Mouse (Mus musculus) embryo, embryonic 9.5 days (tissue): ENCODE measurements around the gene Megf9.

Source experiments
- DNase-seq: peaks from one replicate; pipeline ENCODE4 v3.0.0-alpha.2; 2017; ENCODE audit errors: extremely low spot score

Megf9 gene

DNA sequence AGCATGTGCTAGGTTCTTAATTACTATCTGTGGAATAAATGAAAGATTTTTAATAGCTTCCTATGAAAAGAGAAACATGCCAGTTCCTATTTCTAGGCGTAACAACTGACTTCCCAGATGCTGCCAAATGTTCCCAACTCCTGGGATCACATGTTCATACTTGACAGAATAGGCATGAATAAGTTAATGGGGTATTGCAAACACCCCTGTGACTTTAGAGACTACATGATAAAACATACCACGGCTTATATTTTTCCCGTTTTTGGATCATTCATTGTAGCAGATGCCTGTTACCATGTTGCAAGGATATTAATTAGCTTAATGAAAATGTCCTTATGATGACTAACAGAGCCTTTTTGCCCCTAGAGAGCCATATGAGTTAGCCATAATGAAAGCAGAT, 88.0 kb downstream of the Megf9 start:
- DNase-seq, result no peak

DNA sequence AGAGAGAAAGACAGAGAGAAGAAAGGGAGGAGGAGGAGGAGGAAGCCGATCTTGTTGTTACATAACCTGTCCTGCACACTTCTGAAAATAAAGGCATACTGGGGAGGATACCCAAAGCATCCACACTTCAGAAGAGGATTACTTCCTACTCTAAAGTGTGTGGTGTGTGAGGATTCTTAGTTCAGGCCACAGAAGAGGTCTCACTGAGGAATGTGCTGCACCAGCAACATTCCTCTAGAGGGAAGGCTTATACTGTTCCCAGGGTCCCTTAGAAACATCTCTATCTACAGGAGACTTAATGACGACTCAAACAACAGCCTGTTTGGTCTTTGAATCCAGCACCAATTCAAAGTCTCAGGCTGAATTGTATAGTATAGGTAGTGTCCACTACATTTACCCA, 114.6 kb downstream of the Megf9 start:
- no peak for DNase-seq

DNA sequence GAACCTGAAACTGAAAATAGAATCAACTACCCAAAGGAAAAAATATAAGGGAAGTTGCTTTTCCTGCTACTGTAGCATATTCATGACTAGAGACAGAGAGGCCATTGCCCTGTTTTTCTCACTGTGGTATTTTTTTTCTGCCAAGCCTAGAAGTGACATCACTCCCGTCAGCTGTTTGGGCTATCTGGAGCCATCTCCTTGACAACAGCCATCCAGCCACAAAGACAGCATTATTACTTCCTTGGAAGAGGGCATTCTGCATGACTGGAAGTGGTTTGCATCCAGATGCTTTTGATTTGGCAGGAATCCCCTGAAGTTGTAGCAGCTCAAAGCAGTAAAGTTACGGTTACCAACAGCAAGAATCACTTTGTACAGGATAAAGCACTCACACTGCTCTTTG, 122.7 kb downstream of the Megf9 start:
- DNase-seq, result peak; percentile 36

DNA sequence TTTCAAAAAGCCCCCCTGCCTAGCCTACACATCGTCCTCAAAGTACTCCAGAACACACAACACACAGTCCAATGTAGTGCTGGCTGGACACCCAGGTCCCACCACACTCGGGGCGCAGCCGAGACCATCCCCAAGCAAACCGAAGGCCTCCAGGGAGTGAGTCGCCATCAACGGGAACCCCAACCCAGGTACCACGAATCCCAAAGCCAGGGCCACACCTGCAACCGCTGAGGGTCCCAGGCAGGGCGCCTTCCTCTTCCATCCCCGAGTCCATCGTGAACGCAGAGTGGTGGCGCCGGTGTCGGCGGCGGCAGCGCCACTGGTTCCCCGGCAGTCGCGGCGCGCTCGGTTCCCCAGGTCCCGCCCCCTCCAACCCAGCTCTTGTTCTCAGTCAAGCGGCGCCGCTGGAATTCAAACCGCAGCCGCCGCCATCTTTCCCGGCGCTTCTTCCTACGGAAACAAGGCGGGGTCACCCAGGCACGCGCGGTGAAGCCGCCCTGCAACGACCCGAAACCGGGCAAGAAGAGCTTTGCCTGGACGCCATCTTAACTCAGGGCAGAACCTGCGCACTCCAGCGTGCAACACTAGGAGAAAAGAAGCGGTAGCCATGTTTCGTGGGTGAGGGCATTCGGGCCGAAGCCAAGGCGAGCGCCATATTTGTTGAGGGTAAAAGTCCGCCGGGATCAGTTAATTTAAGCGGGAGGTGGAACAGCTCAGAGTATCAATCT, 124.6 kb downstream of the Megf9 start, which contains the start of gene Cdk5rap2:
TSS of gene Cdk5rap2 (minus strand) at position 450 of the 728 bp plus-strand sequence.
- peak; percentile 96 for DNase-seq

DNA sequence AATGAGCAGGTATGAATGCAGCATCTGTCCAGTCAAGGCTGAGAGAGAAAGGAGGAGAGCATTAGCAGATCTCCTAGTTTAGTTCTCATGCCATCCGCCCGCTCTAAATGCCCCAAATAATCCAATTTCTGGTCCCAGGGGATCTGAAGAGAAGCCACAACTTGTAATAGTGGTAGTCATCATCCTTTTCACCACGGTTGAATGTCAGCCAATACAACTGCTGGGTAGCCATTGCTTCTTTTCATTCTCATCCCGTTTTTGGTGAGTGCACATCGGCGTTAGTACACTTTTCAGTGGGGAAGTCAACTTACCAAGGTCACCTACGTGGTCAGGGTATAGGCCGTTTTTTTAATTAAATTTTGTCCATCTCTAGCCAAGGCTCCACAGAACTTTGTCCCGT, 125.3 kb downstream of the Megf9 start:
- no peak for DNase-seq

DNA sequence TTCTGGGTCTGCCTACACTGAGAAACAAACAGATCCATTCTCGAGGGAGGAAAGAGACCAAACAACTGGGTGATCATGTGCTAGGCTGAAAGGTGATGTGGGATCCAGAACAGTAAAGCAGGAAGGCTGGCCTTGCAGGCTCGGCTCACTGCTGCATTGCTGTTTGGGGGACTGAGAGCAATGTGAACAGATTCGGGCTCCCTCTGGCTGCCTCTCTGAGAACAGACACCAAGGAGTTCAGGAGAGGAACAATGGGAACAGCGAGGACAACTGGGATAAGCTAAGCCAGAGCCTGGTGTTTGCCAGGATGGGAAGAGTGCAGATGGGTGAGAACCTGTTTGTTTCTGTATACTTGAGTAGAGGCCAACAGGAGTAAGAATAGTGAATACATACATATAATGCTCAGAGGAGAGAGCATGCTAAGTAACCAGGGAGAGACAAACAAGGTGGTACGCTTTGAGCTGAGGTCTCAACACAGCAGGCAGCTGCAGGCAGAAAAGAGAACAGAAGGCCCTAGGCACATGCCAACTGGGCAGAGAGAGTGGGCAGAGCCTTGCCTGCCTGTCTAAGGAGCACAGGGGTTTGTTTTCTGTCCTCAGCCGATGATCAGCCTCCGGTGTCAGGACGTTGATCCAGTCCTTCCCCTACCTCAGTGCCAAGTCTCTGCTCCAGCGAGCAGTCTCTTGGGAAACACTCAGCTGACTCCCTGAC, 132.5 kb downstream of the Megf9 start:
- DNase-seq, result peak; percentile 11

DNA sequence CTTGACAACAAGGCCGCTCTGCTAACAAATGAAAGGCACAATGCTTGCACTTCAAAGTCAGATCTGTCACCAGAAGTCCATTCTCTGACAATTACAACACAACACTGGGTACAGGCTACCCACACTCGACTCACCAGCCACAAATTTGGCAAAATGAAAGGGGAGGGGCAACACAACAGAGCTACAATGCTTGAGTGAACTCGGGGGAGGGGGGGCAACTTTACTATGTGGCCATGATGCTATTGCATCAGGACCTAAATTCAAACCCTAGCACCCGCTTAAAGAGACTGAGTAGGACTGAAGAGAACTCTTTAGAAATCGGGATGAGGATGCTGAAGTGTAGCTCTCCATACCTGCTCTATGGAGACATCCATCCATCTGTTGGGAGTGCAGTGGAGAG, 135.3 kb downstream of the Megf9 start:
- DNase-seq, result no peak

DNA sequence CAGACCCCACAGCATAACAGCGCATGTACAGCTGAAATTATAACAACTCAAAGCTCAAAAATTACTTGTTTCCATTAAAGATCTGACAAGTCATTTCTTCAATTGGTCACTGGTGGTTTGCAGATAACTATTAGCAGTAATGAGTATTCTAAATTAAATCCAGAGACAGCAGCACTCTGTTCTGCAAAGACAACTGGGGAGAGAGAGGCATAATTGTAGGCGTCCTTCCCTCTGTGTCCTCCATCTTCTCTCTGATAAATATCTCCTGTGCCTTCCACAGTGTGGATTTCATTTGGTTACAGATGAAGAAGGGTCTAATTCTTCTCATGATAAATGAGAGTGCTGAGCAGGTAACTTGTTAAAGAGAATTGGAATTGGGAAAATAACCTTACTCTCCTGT, 135.7 kb downstream of the Megf9 start:
- DNase-seq, result no peak

DNA sequence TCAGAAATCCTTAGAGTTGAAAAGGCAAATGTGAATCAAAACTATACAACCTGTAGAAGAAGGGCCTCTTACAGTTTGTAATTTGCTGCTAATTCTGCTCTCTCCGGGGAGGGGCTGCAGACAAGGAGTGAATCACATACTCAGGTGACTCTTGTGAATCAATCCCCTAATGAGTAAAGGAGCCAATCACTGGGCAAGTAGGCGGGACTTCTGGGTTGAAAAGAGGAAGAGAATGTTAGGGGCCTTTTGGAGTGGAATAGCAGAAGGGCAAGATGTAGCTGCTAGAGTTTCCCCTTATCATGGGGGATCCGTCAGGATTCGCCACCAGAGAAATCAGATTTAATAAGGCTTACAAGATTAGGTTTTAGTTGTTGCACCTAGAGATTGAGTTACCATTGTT, 136.7 kb downstream of the Megf9 start:
- no peak for DNase-seq

DNA sequence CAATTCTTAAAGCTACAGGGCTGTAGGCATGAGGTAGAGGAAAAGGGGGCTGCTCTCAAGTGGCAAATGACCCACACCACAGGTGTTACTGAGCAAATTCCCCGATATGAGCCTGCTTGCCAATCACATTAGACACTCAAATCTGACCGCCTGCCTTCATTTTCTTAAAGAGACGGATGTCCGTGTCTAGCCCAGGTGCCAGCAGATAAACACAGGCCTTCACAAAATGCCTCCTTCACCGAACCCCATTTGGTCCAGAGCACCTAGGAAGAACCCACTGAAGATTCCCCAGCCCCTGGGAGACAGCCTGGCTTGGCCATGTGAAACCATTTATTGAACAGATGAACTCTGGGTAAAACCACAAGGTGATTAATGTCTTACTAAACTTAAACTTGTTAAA, 138.1 kb downstream of the Megf9 start:
- DNase-seq, result no peak

DNA sequence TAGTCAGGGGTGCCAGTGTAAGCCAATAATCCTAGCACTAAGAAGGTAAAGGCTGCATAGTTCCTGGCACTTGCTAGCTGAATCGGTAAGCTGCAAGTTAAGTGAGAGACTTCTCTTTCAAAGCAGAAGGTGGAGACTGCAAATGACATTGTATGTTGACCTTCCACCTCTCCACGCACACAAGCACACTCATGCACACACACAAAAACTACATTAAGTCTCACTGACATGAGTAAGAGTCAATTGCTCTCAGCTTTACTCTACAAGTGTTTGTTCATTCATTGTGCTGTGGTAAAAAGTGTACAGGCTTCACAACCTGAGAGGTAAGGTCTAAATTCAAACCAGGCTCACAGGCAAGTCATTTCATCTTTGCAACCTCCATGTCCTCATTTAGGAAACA, 140.1 kb downstream of the Megf9 start:
- DNase-seq, result no peak

DNA sequence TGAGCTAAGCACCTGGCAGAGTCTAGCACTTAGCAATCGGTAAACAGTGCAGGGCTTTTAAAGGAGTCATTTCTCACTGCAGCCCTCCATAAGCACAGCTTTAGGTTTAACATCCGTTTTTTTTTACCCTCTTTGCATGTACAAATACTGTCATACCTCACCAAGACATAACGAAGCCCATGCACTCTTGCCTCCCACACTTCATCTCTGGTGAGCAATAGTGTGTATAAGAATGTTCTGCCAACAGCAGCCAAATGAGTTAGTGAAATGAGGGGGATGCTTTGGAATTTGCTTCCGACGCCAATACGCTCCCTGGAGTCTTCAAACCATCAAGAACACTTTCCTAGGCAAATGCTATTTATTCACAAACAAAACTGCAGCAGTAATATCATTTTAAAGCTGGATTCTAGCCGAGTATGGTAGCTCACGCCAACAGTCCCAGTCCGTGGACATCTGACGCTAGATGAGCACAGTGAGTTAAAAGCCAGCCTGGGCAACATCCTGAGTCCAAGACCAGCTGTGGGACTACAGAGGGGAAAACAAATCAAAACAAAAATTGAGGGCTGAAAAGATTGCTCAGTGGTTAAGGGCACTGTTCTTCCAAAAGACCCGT, 142.9 kb downstream of the Megf9 start:
- DNase-seq, result no peak

DNA sequence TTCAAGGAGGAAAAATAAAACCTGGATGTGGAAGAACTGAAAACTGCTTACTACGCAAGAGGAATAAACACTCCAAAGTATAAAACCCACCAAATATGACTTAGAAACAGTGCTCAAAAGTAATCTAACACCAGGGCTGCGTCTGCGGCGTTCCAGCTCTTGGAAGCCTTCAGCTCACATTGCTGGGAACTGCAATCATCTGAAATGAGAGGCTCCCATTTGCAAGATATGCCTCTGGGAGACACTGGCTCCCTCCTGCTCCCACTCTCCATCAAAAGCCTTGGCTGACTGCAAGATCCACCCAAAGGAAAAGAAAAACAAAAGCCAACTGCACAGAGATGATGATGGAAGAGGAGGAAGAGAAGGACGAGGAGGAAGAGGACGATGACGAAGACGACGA, 143.7 kb downstream of the Megf9 start:
- no peak for DNase-seq

DNA sequence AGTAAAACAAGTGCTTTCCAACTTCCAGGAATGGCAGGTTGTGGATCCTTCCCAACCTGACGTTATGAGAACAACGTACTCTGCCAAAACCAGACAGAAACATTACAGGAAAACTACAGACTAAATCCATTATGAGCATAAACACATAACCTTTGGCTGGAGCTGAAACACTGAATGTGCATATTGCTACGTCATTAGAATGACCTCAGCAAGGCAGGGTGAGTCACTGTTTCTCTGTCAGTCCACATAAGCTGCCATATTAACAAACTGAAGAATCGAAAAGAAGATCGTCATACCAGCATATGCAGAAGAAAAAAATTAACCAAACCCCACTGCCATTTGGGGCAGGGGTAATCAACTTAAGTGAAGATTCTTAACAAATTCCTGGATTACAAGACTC, 148.6 kb downstream of the Megf9 start:
- DNase-seq, result no peak

DNA sequence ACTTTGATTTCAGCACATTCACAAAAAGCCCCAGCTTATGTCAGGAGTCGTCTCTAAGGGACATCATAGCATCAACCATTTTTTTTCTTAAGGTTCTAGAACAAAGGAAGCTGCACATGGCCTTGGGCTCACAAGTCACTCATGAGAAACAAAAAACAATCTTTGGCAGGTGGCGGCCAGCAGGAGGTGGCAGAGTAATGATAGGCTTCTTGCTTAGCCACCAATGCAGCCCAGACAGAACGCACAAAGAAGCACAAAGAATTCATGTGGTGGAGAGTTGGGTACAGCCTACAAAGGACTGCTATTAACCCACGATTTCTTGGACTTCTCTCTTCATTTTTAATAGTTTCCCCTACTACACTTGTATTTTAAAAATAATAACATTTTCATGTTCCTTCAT, 157.4 kb downstream of the Megf9 start:
- DNase-seq, result no peak
